Mouse (Mus musculus): Measurements from ENCODE around the gene C1qbp. TPM values are rescaled to one million over a fixed set of nuclear protein-coding genes. Genes with fewer than 3 reads are reported as not detected.

The C1qbp gene
- polyA plus RNA-seq, 1 experiment from 2014 or later, result 266 TPM

DNA sequence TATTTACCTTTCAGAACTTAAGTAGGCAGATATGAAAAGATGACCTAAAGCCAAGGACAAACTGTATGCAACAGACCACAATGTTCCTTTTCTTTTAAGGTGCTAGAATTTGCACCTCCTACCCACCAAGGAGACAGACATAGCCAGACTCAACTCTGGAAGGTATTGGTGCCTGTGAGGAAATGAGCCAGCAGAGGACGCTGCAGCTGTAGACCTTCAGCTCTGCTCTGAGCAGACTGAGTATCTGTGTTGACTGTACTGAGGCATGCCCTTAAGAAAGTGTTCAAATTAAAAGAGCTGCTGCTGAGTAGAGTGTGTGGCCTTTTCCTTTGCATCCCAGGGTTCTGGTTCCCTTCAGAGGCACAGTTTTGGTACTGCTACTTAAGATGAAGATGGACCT is 40.2 kb downstream of the C1qbp start:
- Histone ChIP-seq H3K9ac (no peak overlapping the region), H3K4me2 (no peak overlapping the region), H3K4me3 (no peak overlapping the region), H3K36me3 (peaks cover 79% of the 10 kb centered on the region), H3K27ac (no peak overlapping the region), H3K4me1 (replicated peaks) (no peaks in the 10 kb centered on the region), H3K9me3 (replicated peaks) (no peaks in the 10 kb centered on the region), H3K27me3 (no peaks in the 10 kb centered on the region)
- no peak for ATAC-seq (replicated peaks; ENCODE audit: insufficient number of reproducible peaks, insufficient read depth, low FRiP score, low read depth)
- 82% methylated on average over 1 of the region's 1 CpGs for WGBS

- H3K4me3 ChIP-seq, result no peak overlapping the region
- H3K27me3 ChIP-seq, result no peaks in the 10 kb centered on the region
- peaks cover 56% of the 10 kb centered on the region for H3K36me3 ChIP-seq
- no peaks in the 10 kb centered on the region for H3K4me1 ChIP-seq (replicated peaks)
- no peak overlapping the region for H3K4me2 ChIP-seq
- H3K9me3 ChIP-seq (replicated peaks), result no peaks in the 10 kb centered on the region
- 92% methylated on average over 7 of the region's 7 CpGs for WGBS
- no peak overlapping the region for H3K27ac ChIP-seq
- ATAC-seq (replicated peaks; ENCODE audit: insufficient number of reproducible peaks, insufficient read depth, low FRiP score, low read depth), result no peak
- H3K9ac ChIP-seq, result no peak overlapping the region
Measured at GRCm38 (mm10) chr11:70935316-70935715, 47.5 kb downstream of the C1qbp start.

GRCm38 (mm10) chr11:70931461-70931860 is 51.4 kb downstream of the C1qbp start:
- no peaks in the 10 kb centered on the region for H3K27me3 ChIP-seq
- H3K9me3 ChIP-seq (replicated peaks), result no peaks in the 10 kb centered on the region
- peaks cover 34% of the 10 kb centered on the region for H3K36me3 ChIP-seq
- no peak overlapping the region for H3K4me3 ChIP-seq
- no peaks in the 10 kb centered on the region for H3K4me1 ChIP-seq (replicated peaks)
- WGBS, result 90% methylated on average over 5 of the region's 5 CpGs
- H3K9ac ChIP-seq, result no peak overlapping the region
- H3K4me2 ChIP-seq, result no peak overlapping the region
- no peak for ATAC-seq (replicated peaks; ENCODE audit: insufficient number of reproducible peaks, insufficient read depth, low FRiP score, low read depth)
- H3K27ac ChIP-seq, result no peak overlapping the region

Other genes with a start within 250 kb of the C1qbp start
- 8.4 and 9.3 TPM in 2 replicates for gene Zfp3, start 218.8 kb downstream of the C1qbp start, polyA plus RNA-seq (2015; fragmentation: Nextera tagmentation; extraction: Ambion mirVana)
- 0.45 and 0.60 TPM in 2 replicates for gene Scimp, start 170.4 kb downstream of the C1qbp start, polyA plus RNA-seq (2015; fragmentation: Nextera tagmentation; extraction: Ambion mirVana)
- gene Rabep1, start 138.2 kb downstream of the C1qbp start, polyA plus RNA-seq (2015; fragmentation: Nextera tagmentation; extraction: Ambion mirVana), result 26.4 and 29.1 TPM in 2 replicates
- 98.2 and 106 TPM in 2 replicates for gene Nup88, start 13.1 kb downstream of the C1qbp start, polyA plus RNA-seq (2015; fragmentation: Nextera tagmentation; extraction: Ambion mirVana)
- gene Rpain, start 12.8 kb downstream of the C1qbp start, polyA plus RNA-seq (2015; fragmentation: Nextera tagmentation; extraction: Ambion mirVana), result 47.6 and 53.1 TPM in 2 replicates
- 11.4 and 13.7 TPM in 2 replicates for gene Dhx33, start 21.4 kb upstream of the C1qbp start, polyA plus RNA-seq (2015; fragmentation: Nextera tagmentation; extraction: Ambion mirVana)
- 23.0 and 25.4 TPM in 2 replicates for gene Mis12, start 36.6 kb upstream of the C1qbp start, polyA plus RNA-seq (2015; fragmentation: Nextera tagmentation; extraction: Ambion mirVana)
- gene Derl2, start 36.8 kb upstream of the C1qbp start, polyA plus RNA-seq (2015; fragmentation: Nextera tagmentation; extraction: Ambion mirVana), result 31.7 and 35.6 TPM in 2 replicates
- 25.5 and 36.7 TPM in 2 replicates for gene 6330403K07Rik, start 50.5 kb upstream of the C1qbp start, polyA plus RNA-seq (2015; fragmentation: Nextera tagmentation; extraction: Ambion mirVana)
- gene Nlrp1a, start 161.7 kb upstream of the C1qbp start, polyA plus RNA-seq (2015; fragmentation: Nextera tagmentation; extraction: Ambion mirVana), result 0.04 and 0.16 TPM in 2 replicates
- gene Nlrp1b, start 247.7 kb upstream of the C1qbp start, polyA plus RNA-seq (2015; fragmentation: Nextera tagmentation; extraction: Ambion mirVana), result 0.08 TPM in 1 of 2 replicates, not detected in the other

All from heart, embryonic 15.5 days (tissue).